Comparison of ENCODE assay signal across 22 mouse cellular contexts in genomic region chr12:48729851-48730250, GRCm38 (mm10).
DNase-seq lines count a peak whose midpoint lies in the region; ATAC-seq lines count a peak whose summit lies in the region.
"Had no signal": no experiment of that assay in that cellular context is flagged by ENCODE, and none has a peak within 500 bp of the region (broad histone marks: within the 10 kb centered on the region; RNA-seq: fewer than 3 reads in every experiment).

No protein-coding gene starts in this region.

- H3K4me2 ChIP-seq in hindbrain, embryonic 13.5 days, result no peak overlapping the region
- H3K4me2 ChIP-seq in hindbrain, embryonic 12.5 days (replicated peaks), result no peak overlapping the region
- no peak overlapping the region for H3K4me2 ChIP-seq in midbrain, embryonic 13.5 days (replicated peaks)
- H3K4me2 ChIP-seq in midbrain, embryonic 11.5 days, result no peak overlapping the region
- H3K4me2 ChIP-seq in neural tube, embryonic 14.5 days (ENCODE audit: low read depth, low read length), result no peak overlapping the region
- H3K4me2 ChIP-seq: forebrain, embryonic 13.5 days; heart, embryonic 13.5 days had no signal

- H3K27me3 ChIP-seq in hindbrain, embryonic 13.5 days, result no peaks in the 10 kb centered on the region
- H3K27me3 ChIP-seq in hindbrain, embryonic 12.5 days, result no peaks in the 10 kb centered on the region
- H3K27me3 ChIP-seq in midbrain, embryonic 13.5 days, result no peaks in the 10 kb centered on the region
- no peaks in the 10 kb centered on the region for H3K27me3 ChIP-seq in midbrain, embryonic 11.5 days (ENCODE audit: control insufficient read depth, insufficient read depth, low read length)
- H3K27me3 ChIP-seq in neural tube, embryonic 14.5 days (ENCODE audit: control insufficient read depth, insufficient read depth, low read length), result no peaks in the 10 kb centered on the region
- H3K27me3 ChIP-seq: forebrain, embryonic 13.5 days; heart, embryonic 13.5 days had no signal

- no peak overlapping the region for H3K4me3 ChIP-seq in hindbrain, embryonic 13.5 days
- no peak overlapping the region for H3K4me3 ChIP-seq in hindbrain, embryonic 12.5 days
- no peak overlapping the region for H3K4me3 ChIP-seq in midbrain, embryonic 13.5 days (replicated peaks)
- no peak overlapping the region for H3K4me3 ChIP-seq in midbrain, embryonic 11.5 days (ENCODE audit: low read depth, low read length)
- H3K4me3 ChIP-seq in neural tube, embryonic 14.5 days (ENCODE audit: low read depth, low read length), result no peak overlapping the region
- H3K4me3 ChIP-seq: forebrain, embryonic 10.5 days; forebrain, embryonic 13.5 days; heart, adult 2 months; heart, embryonic 10.5 days; heart, embryonic 13.5 days had no signal

- H3K9ac ChIP-seq in hindbrain, embryonic 13.5 days, result no peak overlapping the region
- no peak overlapping the region for H3K9ac ChIP-seq in hindbrain, embryonic 12.5 days
- no peak overlapping the region for H3K9ac ChIP-seq in midbrain, embryonic 13.5 days (replicated peaks)
- no peak overlapping the region for H3K9ac ChIP-seq in midbrain, embryonic 11.5 days (ENCODE audit: low read length)
- no peak overlapping the region for H3K9ac ChIP-seq in neural tube, embryonic 14.5 days (replicated peaks; ENCODE audit: low read depth, low read length)
- H3K9ac ChIP-seq: forebrain, embryonic 13.5 days; heart, embryonic 13.5 days had no signal

- H3K27ac ChIP-seq in hindbrain, embryonic 13.5 days, result peak overlapping the region; percentile 63
- no peak overlapping the region for H3K27ac ChIP-seq in hindbrain, embryonic 12.5 days
- H3K27ac ChIP-seq in midbrain, embryonic 13.5 days, result 0 out of 2 replicates have a peak overlapping the region, but pooled peaks have one; percentile 35
- H3K27ac ChIP-seq in midbrain, embryonic 11.5 days (ENCODE audit: low read depth, low read length), result no peak overlapping the region
- H3K27ac ChIP-seq in neural tube, embryonic 14.5 days (ENCODE audit: low read depth, low read length), result no peak overlapping the region
- H3K27ac ChIP-seq: forebrain, embryonic 10.5 days; forebrain, embryonic 13.5 days; heart, adult 2 months; heart, embryonic 10.5 days; heart, embryonic 13.5 days had no signal

- whole genome bisulfite sequencing in hindbrain, embryonic 13.5 days, result 53% methylated on average over 4 of the region's 4 CpGs
- 66% methylated on average over 4 of the region's 4 CpGs for WGBS in hindbrain, embryonic 12.5 days
- WGBS in midbrain, embryonic 13.5 days, result 57% methylated on average over 4 of the region's 4 CpGs
- 75% methylated on average over 4 of the region's 4 CpGs for WGBS in midbrain, embryonic 11.5 days
- 56% methylated on average over 4 of the region's 4 CpGs for WGBS in neural tube, embryonic 14.5 days

- H3K36me3 ChIP-seq in hindbrain, embryonic 13.5 days, result no peaks in the 10 kb centered on the region
- H3K36me3 ChIP-seq in hindbrain, embryonic 12.5 days, result no peaks in the 10 kb centered on the region
- H3K36me3 ChIP-seq in midbrain, embryonic 13.5 days, result no peaks in the 10 kb centered on the region
- no peaks in the 10 kb centered on the region for H3K36me3 ChIP-seq in midbrain, embryonic 11.5 days (ENCODE audit: control insufficient read depth, insufficient read depth, low read length)
- H3K36me3 ChIP-seq in neural tube, embryonic 14.5 days (ENCODE audit: control insufficient read depth, insufficient read depth, low read length), result no peaks in the 10 kb centered on the region
- H3K36me3 ChIP-seq: forebrain, embryonic 10.5 days; heart, embryonic 10.5 days; heart, embryonic 13.5 days had no signal

- DNase-seq in midbrain, embryonic 11.5 days (ENCODE audit: low spot score, missing footprints), result no peak
- no peak for DNase-seq in neural tube, embryonic 10.5 days (ENCODE audit: extremely low spot score, low spot score)
- DNase-seq: adrenal gland, adult 8-10 months; adrenal gland, postnatal 25 days; cerebellum, adult 18-20 months; cerebellum, adult 9-10 months; cerebellum, postnatal 14 days; gastrocnemius, postnatal 10 days; gastrocnemius, postnatal 36 days; heart, adult 2 months; heart, postnatal 14 days; heart, postnatal 4 days had no signal

- no peaks in the 10 kb centered on the region for H3K9me3 ChIP-seq in hindbrain, embryonic 13.5 days
- no peaks in the 10 kb centered on the region for H3K9me3 ChIP-seq in hindbrain, embryonic 12.5 days (replicated peaks)
- no peaks in the 10 kb centered on the region for H3K9me3 ChIP-seq in midbrain, embryonic 13.5 days
- no peaks in the 10 kb centered on the region for H3K9me3 ChIP-seq in midbrain, embryonic 11.5 days (ENCODE audit: control insufficient read depth, low read length)
- H3K9me3 ChIP-seq in neural tube, embryonic 14.5 days (ENCODE audit: control insufficient read depth, low read length), result no peaks in the 10 kb centered on the region
- H3K9me3 ChIP-seq: forebrain, embryonic 10.5 days; forebrain, embryonic 13.5 days; heart, embryonic 10.5 days; heart, embryonic 13.5 days had no signal

- H3K4me1 ChIP-seq in hindbrain, embryonic 13.5 days (replicated peaks), result no peaks in the 10 kb centered on the region
- H3K4me1 ChIP-seq in hindbrain, embryonic 12.5 days, result no peaks in the 10 kb centered on the region
- H3K4me1 ChIP-seq in midbrain, embryonic 13.5 days (replicated peaks), result no peaks in the 10 kb centered on the region
- no peaks in the 10 kb centered on the region for H3K4me1 ChIP-seq in midbrain, embryonic 11.5 days (ENCODE audit: control insufficient read depth, insufficient read depth, low read length)
- no peaks in the 10 kb centered on the region for H3K4me1 ChIP-seq in neural tube, embryonic 14.5 days (ENCODE audit: control insufficient read depth, insufficient read depth, low read length)
- H3K4me1 ChIP-seq: forebrain, embryonic 10.5 days; forebrain, embryonic 13.5 days; heart, embryonic 10.5 days; heart, embryonic 13.5 days had no signal

- no peak for ATAC-seq in hindbrain, embryonic 13.5 days (ENCODE audit: low FRiP score)
- no peak for ATAC-seq in hindbrain, embryonic 12.5 days (ENCODE audit: low FRiP score)
- ATAC-seq in midbrain, embryonic 13.5 days, result no peak
- ATAC-seq in midbrain, embryonic 11.5 days (ENCODE audit: low FRiP score), result no peak
- ATAC-seq in neural tube, embryonic 14.5 days (ENCODE audit: low read depth), result peak; percentile 63; the same call in 1 of the 2 replicates
- ATAC-seq: activated CD4-positive, CD25-positive, alpha-beta regulatory T cell, adult 4 months; forebrain, embryonic 13.5 days; forebrain, embryonic 16.5 days had no signal

Comparison
In these comparisons a context has a peak if more than half of its experiments do, and no peak if none do; other contexts are left out.
1. H3K27ac ChIP-seq: peak in hindbrain, embryonic 13.5 days (single experiment) and midbrain, embryonic 13.5 days (single experiment); none in hindbrain, embryonic 12.5 days (single experiment), midbrain, embryonic 11.5 days (single experiment) and neural tube, embryonic 14.5 days (single experiment).